Mouse (Mus musculus) neural tube, embryonic 13.5 days (tissue): ENCODE results near the gene Cbx8. TPM values are rescaled to one million over a fixed set of nuclear protein-coding genes. Genes with fewer than 3 reads are reported as not detected.

Source experiments
- polyA plus RNA-seq: library from polyadenylated mRNA; unstranded; fragments of >200 nt; fragmentation: Nextera tagmentation; extraction: Ambion mirVana; gene quantifications from 2 replicates; pipeline ENCODE4 v1.2.1, GENCODE M21; 2015

Gene Cbx8
- polyA plus RNA-seq, 1 experiment from 2014 or later = 8.5 TPM

Other genes starting within 250 kb of the Cbx8 start
- gene Rbfox3, start 129.4 kb downstream of the Cbx8 start, polyA plus RNA-seq = 69.4 and 71.2 TPM in 2 replicates
- gene Enpp7, start 52.8 kb downstream of the Cbx8 start, polyA plus RNA-seq = not detected in 2 replicates
- 17.4 and 21.4 TPM in 2 replicates for gene Cbx2, start 18.0 kb downstream of the Cbx8 start, polyA plus RNA-seq
- 14.8 and 16.5 TPM in 2 replicates for gene Cbx4, start 45.3 kb upstream of the Cbx8 start, polyA plus RNA-seq
- 49.0 and 50.8 TPM in 2 replicates for gene Tbc1d16, start 187.5 kb upstream of the Cbx8 start, polyA plus RNA-seq
- 15.7 and 15.8 TPM in 2 replicates for gene Ccdc40, start 187.6 kb upstream of the Cbx8 start, polyA plus RNA-seq
- gene Gaa, start 226.9 kb upstream of the Cbx8 start, polyA plus RNA-seq = 58.0 and 62.5 TPM in 2 replicates